Mouse (Mus musculus) spleen, postnatal 10 days (tissue): ENCODE measurements around the gene Cbarp.

ENCODE experiments used
- DNase-seq, 2 experiments: peaks; one replicate each; pipeline ENCODE4 v3.0.0; 2021 to 2022; ENCODE audit warnings: low spot score in 2 of 2

Cbarp gene

DNA sequence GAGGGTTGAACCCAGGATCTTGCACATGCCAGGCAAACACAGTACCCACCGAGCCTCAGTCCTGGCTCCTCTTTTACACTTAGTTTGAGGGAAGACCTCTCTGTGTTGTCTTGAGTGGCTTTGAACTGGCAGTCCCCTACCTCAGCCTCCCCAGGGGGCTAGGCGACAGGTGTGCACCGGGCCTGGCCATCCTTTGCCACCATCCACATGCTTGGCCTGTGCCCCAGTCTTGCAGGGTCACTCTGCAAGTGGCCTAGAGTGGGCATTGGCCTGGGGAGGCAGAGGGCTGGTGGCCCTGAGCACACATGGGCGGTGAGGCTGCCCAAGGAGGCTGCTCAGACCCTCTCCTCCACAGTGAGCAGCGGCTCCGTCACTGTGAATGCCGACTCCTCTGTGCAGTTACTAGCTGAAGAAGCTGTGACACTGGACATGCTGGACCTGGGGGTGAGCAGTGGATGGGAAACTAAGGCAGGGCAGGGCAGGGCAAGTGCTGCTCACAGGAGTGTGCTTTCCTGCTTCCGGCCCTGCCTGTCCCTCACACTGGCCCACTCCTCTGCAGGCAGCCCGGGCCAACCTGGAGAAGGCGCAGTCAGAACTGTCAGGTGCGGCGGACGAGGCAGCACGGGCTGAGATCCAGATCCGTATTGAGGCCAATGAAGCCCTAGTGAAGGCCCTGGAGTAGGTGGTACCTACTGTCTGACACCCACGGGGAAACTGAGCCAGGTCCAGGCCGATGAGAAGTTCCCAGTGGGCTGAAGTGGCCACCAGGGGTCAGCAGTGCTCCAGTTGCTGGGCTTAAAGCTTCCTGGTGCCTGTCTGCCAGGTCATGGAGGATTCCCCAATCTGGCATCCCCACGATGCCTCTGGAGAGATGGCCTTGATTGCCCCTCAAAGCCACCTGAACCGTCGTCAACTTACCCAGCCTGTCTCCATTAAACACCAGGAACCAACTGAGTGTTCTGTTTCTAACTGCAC, 4.5 kb upstream of the Cbarp start:
- peak; percentile 77 to 86 for DNase-seq

DNA sequence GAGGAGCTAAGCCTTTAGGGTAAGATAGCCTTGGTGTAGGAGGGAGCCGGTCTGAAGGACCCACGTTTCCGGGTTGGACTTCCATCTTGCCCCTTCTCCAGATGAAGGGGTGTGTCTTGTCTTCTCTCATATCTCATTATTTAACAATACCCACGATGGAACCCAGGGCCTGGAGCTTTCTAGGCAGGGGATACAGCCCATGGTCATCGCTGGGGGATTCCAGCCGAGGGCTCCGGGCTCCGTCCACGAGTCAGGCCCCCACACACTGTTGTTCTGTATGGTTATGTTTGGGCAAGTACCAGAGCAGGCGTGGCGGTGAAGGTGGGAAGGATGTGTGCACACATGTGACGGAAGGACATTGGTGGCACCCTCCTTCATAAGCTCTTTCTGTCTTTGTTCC, 3.5 kb upstream of the Cbarp start:
- DNase-seq, result no peak

DNA sequence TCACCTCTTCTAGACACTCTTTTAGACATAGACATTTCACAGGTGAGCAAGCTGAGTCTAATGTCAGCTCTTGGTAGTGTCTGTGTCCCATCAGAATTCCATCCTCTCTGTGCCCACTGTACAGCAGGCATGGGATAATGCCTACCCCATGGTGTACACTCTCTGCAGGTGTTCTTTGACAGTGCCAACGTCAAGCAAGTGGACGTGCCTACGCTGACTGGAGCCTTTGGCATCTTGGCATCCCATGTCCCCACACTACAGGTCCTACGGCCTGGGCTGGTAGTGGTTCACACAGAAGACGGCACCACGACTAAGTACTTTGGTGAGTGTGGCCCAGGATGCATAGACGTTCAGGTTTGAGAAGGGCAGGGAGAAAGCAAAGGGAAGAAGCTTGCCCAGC, 3.0 kb upstream of the Cbarp start:
- no peak for DNase-seq

DNA sequence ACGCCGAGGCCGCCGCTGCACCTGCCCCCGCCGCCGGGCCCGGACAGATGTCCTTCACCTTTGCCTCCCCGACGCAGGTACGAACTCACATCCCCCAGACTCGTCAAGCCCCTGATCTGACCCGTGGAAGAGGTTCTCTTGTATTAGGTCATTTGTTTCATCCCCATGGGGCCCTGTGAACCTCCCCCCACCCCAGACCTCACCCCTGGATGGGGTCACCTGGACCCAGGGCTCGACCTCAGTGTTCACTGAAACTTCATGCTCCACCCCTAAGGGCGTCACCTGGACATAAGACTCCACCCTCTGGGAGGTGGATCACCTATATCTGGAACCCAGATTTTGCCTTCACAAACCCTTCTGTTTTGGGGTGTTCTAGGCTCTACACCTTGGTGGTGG, 1.9 kb upstream of the Cbarp start:
- DNase-seq, result no peak

DNA sequence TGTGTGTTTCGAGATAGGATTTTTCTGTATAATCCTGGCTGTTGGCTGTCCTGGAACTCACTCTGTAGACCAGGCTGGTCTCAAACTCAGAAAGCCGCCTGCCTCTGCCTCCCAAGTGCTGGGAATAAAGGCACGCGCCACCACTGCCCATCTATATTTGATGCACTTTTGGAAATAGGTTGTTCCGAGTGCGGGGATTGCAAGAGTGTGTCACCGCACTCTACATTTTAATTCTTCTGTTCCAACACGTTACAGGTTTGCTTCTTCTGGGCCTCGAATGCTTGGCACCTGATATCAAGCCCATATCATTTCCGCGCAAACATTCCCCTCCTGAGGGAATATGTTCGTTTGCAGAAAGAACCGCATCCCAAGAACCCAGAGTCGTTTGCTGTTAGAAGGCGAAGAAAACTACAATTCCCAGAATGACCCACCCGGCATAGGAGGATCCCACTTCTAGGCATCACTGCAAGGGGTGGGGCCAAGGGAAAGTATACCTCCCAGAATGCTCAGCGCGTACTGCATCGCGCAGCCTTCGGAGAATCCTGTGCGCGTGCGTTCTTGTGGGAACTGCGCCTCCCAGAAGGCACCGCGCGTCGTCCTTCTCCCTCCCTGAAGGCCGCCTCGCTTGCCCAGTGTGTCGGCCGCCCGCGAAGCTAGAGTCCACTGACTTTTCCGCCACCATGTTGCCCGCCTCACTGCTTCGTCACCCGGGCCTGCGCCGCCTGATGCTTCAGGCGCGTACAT, 1.3 kb upstream of the Cbarp start:
- DNase-seq, result peak; percentile 84 to 96

DNA sequence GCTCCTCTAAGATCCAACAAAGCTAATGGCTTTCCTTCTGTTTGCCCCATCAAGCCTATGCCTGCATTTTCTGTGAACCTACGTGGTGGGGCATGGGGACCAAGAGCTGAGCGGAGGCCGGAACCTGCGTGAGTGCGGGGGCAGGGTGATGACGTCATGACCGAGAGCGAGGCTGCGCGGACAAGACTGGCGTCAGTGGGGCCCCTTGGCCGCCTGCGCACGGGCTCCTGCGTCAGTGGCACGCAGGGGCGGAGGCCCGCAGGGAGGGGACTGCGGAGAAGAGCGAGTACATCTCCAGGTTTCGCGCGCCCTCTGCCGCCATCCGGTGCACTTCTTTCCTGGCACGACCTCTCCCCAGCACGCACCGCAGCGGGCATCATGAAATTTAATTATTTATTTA, 608 bp upstream of the Cbarp start:
- peak; percentile 86 to 95 for DNase-seq

DNA sequence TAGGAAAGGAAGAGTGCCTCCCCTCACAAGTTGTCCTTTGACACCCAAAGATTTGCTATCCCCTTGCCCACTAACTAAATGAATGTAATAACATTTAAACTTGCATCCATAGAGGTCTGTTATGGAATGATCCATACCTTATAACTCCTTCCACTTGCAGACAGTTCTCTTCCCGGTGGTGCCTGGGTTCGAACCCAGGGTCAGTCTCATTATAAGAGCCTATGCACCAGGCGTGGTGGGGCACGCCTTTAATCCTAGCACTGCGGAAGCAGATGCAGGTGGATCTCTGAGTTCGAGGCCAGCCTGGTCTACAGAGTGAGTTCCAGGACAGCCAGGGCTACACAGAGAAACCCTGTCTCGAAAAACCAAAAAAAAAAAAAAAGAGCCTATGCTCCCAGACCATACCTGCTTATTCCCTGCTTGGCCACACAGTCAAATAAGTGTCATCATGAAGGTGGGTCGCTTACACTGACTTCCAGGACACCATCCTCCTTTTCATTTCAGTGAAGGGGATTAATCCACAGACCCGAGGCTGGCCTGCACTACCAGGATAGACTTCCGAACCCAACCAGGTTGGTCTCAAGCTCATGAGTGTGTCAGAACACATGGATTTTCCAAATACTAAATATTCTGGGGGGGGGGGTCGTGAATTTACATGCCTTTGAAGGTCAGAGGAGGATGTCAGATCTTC, 515 bp downstream of the Cbarp start:
- no peak for DNase-seq

DNA sequence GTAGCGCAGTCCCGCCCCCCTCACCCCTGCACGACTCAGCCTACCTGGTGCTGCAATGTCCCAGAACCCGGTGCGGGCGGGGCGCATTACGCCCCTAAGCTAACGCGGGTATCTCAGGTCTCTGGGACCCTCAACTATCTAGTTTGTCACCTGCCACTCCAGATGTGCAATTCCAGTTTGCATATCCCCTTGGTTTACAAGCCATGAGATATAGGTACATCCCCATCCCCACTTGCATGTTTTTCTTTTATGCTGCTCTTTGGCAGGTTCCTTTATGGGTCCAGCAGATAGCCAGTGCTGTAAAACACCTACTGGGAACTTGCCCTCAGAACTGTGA, 1.2 kb downstream of the Cbarp start:
- DNase-seq, result no peak

DNA sequence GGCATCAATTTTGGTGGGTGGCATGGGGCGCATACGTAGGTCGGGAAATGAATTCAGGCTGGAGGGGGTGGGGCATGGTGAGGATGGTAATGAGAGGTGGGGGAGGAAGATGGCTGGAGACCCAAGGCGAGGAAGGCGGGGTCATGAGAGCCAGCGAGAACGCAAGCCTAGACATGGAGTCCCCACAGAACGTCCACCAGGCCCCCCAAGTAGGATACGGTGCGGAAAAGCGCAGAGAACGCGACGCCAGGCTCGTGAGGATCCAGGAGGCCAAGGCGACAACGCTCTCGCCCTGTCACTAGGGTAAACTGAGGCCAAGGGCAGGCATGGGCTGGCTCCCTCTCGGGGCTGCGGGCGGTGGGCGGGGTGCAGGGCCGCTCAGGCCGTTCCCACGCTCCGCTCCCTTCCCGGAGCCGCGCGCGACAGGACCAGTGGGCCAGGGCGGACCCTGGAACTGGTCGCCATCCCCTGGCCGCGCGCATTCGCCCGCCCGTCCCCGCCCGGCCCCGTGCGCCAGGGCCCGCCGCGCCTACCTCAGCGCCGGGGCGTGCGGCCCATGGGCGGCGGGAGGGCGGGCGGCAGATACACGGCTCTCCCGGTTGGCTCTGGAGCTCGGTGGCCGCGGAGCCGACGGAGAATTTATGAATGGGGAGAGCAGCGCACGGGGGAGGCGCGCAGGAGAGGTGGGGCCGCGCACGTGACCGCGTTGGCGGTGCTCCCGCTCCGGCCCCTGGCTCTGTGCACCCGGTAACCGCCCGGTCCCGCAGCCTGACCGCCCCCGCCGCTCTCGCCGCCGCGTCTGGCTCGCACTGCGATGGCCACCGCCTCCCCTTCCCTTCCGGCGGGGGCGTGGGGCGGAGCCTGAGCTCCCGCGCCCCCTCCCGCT, 1.8 kb downstream of the Cbarp start, which contains the start of gene Atp5d:
Gene Atp5d (plus strand): TSS at position 80 of the 886 bp plus-strand sequence.
- DNase-seq, result peak; percentile 41 to 69

DNA sequence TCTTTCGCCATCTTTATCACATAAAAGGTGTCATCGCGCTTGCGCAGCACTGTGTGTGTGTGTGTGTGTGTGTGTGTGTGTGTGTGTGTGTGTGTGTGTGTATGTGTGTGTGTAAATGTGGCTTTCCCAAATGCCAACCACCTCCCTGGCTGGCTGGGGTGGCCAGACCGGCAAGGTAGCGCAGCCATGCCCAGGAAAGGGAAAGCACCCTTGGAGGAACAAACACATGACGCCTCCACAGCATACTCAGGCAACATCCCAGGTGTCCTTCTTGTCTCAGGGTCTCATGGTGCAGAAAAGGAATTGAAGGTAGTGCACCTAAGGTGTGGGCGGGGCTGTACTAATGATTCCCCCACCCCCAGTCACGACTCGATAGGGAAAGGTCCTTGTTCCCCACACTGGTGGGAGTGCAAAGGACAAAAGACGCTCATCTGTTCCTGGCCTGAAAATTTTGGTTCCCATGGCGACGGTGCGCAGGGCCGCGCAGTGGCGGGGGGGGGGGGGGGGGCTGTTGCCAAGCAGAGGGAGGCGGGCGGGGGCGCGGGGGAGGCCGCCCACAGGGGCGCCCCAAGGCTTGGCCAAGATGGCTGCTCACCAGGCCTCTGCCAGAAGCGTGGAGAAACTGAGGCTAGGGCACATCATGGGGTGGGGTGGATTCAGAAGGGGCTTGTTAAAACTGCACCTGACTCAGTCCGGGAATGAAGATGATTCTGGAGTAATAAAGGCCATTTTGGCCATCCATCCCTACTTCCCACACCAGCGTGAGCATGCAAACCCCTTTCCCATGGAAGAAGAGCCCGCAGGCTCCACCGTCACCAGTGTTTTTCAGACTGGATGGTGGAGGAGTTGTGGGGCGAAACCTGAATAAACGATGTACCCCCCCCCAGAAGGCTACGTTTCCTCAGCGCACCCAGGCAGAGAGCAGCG, 2.7 kb downstream of the Cbarp start:
- no peak for DNase-seq

DNA sequence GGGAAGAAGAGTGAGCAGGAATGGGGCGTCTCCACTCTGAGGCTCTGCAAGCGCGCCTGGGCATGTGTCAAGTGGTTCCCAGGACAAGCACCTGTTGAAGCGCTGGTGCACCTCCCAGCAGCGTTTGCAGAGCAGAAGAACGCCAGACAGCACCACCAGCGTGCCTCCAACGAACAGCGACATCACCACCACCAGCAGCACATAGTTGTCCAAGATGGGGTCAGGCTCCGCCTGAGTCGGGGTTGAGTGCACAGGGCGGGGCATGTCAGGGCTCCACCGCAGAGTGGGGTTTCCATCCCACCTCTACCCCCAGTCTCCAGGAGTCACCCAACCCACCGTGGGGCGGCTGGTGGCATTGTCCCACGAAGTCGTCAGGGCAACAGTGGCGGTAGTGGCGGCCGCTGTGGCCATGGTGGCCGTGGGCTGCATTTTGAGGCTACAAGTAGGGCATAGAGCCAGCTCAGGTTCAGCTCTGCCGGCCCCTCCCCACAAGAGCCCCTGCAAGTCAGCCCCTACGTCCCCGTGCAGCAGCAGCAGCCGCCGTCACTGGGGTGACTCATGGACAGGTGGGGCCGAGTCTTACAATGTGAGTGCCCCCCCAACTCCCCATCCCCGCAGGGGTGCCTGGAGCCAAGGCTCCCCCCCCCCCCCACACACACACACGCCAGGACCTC, 3.5 kb downstream of the Cbarp start:
- peak in 1 of 2 experiments; percentile 49 for DNase-seq

DNA sequence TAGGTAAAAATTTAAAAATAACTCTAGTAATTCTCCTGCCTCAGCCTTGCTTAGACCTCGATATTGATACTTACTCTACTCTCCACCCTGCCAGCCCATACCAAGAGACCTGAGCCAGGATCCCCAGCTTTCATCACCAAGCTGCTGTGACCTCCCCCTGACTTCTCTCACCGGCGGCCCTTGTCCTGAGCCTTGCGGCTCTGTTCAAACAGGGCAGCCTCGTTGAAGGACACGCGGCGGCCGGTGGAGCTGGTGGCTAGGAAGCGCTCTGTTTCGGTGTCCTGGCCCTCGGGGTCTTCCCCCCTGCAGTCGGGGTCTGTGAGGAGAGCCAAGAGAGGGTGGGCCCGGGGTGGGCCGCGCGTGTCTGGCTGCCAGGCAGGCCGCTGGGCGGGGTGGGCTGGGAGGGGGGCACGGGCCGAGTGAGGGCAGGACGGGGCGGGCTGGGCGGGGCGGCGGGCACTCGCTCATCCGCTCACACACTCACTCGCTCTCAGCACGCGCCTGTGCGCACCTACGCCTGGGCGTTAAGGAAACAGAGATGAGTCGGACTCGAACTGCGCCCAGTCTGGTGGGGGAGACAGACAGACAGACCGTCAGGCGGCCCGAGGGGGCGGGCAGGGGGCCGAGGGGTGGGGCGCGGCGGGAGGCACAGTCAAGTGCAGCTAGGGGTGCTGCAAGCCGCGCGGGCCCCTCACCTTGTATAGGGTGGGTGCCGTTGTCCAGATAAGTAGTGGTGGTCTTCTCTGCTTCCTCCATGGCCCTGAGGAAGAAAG, 4.3 kb downstream of the Cbarp start:
- DNase-seq, result no peak

DNA sequence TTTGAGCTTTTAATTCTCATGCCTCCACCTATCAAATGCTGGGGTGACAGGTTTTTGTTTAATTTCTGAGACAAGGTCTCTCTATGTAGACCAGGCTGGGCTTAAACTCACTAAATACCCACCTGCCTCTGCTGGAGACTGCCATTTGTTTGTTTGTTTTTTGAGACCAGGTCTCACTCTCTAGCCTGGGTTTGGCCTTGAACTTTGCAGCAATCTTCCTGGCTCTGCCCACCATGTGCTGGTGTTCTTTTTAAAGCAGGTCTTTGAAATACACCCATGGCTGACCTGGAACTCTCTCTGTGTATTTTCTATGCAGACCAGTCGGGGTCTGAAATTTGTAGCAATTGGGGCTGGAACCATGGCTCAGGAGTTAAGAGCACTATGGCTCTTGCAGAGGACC, 5.0 kb downstream of the Cbarp start:
- no peak for DNase-seq

DNA sequence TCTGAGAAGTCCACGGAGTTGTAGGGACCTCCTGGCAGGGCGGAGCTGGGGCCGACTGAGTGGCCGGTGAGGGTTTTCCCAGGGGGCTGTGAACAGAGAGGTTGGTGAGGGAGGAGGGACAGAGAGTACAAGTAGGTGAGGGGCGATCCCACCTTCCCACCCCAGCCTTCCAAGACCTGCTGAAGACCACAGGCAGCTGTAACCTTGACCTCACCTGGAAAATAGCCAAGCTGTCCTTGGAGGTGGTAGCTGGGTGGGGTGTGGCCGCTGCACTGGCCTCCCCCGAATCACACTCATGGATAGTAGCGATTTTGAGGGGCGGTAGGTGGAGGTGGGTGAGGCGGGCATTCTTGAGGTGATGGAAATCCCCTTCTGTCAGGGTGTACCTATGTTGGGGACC, 5.5 kb downstream of the Cbarp start:
- no peak for DNase-seq

DNA sequence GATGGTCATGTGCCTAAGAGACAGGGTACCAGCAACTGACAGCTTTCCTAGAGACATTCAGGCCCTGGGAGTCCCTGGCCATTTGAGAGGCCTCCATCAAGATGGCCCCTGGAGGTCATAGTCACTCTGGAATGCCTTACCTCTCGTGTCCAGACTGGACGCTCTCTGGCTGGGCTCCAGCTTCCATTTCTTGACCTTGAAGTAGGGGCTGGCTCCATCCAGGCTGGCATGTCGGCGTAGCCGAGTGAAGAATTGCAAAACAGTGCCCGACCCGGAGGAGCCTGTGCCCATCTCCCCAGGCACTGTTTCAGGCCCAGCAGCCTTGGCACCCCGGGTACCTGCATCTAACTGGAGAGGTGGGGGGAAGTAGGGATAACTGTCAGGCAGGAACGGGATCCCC, 6.2 kb downstream of the Cbarp start:
- no peak for DNase-seq

DNA sequence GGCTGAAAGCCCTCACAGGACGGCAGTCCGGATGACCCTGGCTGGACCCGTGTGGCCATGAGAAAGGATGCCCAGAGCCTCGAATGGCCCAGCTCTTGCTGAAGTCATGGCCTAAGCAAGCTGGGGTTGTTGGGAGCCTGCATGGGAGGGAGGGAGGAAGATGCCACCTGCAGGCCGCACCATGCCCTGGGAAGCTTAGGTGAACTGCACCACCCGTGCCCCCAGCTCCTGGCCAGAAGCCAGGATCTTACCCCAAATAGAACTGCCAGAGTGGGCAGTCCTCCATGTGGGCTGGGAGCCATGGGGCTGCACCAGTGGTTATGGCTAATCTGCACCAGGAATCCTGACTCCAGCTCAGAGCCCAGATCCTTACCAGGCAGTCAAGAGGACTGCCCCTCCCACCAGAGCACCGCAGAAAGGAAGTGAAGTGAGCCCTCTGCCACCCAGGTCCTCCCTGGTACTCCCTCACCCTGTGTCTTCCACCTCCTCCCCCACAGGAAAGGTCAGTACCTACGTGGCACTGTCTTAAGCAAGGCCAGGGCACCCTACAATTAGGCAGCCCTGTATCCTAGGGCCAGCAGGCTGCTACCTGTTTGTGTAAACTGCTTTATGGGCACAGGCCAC, 7.3 kb downstream of the Cbarp start:
- no peak for DNase-seq

DNA sequence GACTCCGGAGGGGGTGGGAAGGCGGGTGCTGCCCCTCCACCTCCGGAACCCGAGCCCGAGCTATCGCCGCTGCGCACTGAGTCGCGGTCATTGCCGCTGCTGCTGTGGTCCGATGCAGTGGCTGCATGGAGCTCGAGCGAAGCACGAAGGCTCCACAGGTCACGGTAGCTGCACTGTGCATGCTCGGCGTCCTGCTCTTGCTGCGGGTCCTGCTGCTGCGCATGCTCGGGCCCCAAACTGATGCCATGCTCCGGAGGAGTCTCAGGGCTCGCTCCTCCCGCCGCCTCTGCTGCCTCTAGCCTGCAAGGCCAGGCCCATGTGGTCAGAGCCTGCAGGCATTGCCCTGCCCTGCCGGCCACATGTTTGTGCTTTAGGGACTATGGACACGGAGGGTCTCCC, 8.7 kb downstream of the Cbarp start:
- no peak for DNase-seq

DNA sequence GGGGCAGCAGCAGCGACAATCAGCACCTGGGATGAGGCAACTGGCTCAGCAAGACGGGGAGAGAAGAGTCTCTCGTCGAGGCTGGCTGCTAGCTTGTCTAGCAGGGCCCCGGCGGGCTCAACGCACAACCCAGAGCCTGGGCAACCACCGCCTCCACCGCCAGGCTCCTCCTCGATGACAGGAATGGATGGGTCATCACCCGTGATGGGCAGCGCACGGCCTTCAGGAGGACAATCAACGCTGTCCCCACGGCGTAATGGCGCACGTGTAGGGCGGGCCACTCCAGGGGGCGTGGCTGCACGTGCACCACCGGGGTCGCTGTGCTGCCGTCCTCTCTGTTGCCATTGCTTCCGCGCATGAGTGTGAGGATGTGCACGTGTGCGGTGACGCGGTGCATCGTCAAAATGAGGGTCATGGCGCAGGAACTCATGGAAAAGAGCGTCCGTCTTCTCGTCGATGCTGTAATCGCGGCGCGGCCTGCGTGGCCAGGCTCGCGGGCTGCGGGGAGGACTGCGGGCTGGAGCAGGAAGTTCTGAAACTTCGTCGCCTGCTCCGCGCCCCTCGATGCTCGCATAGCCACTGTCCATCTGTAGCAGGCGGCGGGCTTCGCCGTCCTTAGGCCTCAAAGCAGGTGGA, 9.2 kb downstream of the Cbarp start:
- no peak for DNase-seq
